Mouse (Mus musculus): ENCODE results near the gene Ecd. TPM values are rescaled to one million over a fixed set of nuclear protein-coding genes. Genes with fewer than 3 reads are reported as not detected.
A peak's percentile ranks its signal among the peaks of the same experiment; 100 is the strongest.

Ecd gene
- polyA plus RNA-seq, 2 experiments: 31.0 to 46.4 TPM

- Histone ChIP-seq H3K9me3 (ENCODE audit: control insufficient read depth, low read length) (no peaks in the 10 kb centered on the region), H3K4me2 (replicated peaks; ENCODE audit: low read depth, low read length, severe bottlenecking) (no peak overlapping the region), H3K4me1 (ENCODE audit: control insufficient read depth, insufficient read depth, low read length) (no peaks in the 10 kb centered on the region), H3K27ac (replicated peaks; ENCODE audit: low read depth, low read length) (no peak overlapping the region), H3K36me3 (ENCODE audit: control insufficient read depth, insufficient read depth, low read length) (peaks cover 58% of the 10 kb centered on the region), H3K27me3 (ENCODE audit: control insufficient read depth, insufficient read depth, low read length) (no peaks in the 10 kb centered on the region), H3K4me3 (replicated peaks; ENCODE audit: low read length) (no peak overlapping the region), H3K9ac (ENCODE audit: low read depth, low read length, severe bottlenecking) (no peak overlapping the region)
- no peak for ATAC-seq (ENCODE audit: low FRiP score, low read depth)
- WGBS: 83% methylated on average over 1 of the region's 1 CpGs
- TF ChIP-seq POLR2A (IDR thresholded peaks at IDR 0.05; ENCODE audit: borderline replicate concordance, extremely low read depth, insufficient read depth, insufficient read length): no peak
- DNase-seq (ENCODE audit: low spot score): no peak
These were observed 23.9 kb upstream of the Ecd start for GRCm38 (mm10) chr14:20371854-20372253.

GRCm38 (mm10) chr14:20370798-20371197, 22.9 kb upstream of the Ecd start:
- Histone ChIP-seq H3K27ac (replicated peaks; ENCODE audit: low read depth, low read length) (no peak overlapping the region), H3K36me3 (ENCODE audit: control insufficient read depth, insufficient read depth, low read length) (peaks cover 55% of the 10 kb centered on the region), H3K9me3 (ENCODE audit: control insufficient read depth, low read length) (no peaks in the 10 kb centered on the region), H3K4me2 (replicated peaks; ENCODE audit: low read depth, low read length, severe bottlenecking) (no peak overlapping the region), H3K4me3 (replicated peaks; ENCODE audit: low read length) (no peak overlapping the region), H3K4me1 (ENCODE audit: control insufficient read depth, insufficient read depth, low read length) (no peaks in the 10 kb centered on the region), H3K27me3 (ENCODE audit: control insufficient read depth, insufficient read depth, low read length) (no peaks in the 10 kb centered on the region), H3K9ac (ENCODE audit: low read depth, low read length, severe bottlenecking) (no peak overlapping the region)
- WGBS: 93% methylated on average over 7 of the region's 7 CpGs
- TF ChIP-seq POLR2A (IDR thresholded peaks at IDR 0.05; ENCODE audit: borderline replicate concordance, extremely low read depth, insufficient read depth, insufficient read length): no peak
- DNase-seq (ENCODE audit: low spot score): no peak
- ATAC-seq (ENCODE audit: low FRiP score, low read depth): no peak

- 88% methylated on average over 3 of the region's 3 CpGs for WGBS
- TF ChIP-seq POLR2A (IDR thresholded peaks at IDR 0.05; ENCODE audit: borderline replicate concordance, extremely low read depth, insufficient read depth, insufficient read length): no peak
- ATAC-seq (ENCODE audit: low FRiP score, low read depth): no peak
These were observed 20.4 kb upstream of the Ecd start for GRCm38 (mm10) chr14:20368271-20368670.

GRCm38 (mm10) chr14:20363230-20363629, 15.3 kb upstream of the Ecd start:
- 90% methylated on average over 4 of the region's 4 CpGs for WGBS
- Histone ChIP-seq H3K4me1 (ENCODE audit: control insufficient read depth, insufficient read depth, low read length) (no peaks in the 10 kb centered on the region), H3K9me3 (ENCODE audit: control insufficient read depth, low read length) (no peaks in the 10 kb centered on the region), H3K9ac (ENCODE audit: low read depth, low read length, severe bottlenecking) (no peak overlapping the region), H3K27me3 (ENCODE audit: control insufficient read depth, insufficient read depth, low read length) (no peaks in the 10 kb centered on the region), H3K27ac (replicated peaks; ENCODE audit: low read depth, low read length) (no peak overlapping the region), H3K4me2 (replicated peaks; ENCODE audit: low read depth, low read length, severe bottlenecking) (no peak overlapping the region), H3K4me3 (replicated peaks; ENCODE audit: low read length) (no peak overlapping the region), H3K36me3 (ENCODE audit: control insufficient read depth, insufficient read depth, low read length) (peaks cover 75% of the 10 kb centered on the region)
- TF ChIP-seq POLR2A (IDR thresholded peaks at IDR 0.05; ENCODE audit: borderline replicate concordance, extremely low read depth, insufficient read depth, insufficient read length): no peak
- DNase-seq (ENCODE audit: low spot score) (no peak), ATAC-seq (ENCODE audit: low FRiP score, low read depth) (no peak)

More at GRCm38 (mm10) chr14:20368271-20368670, 20.4 kb upstream of the Ecd start:
- Histone ChIP-seq H3K9me3 (ENCODE audit: control insufficient read depth, low read length) (no peaks in the 10 kb centered on the region), H3K4me2 (replicated peaks; ENCODE audit: low read depth, low read length, severe bottlenecking) (no peak overlapping the region), H3K4me3 (replicated peaks; ENCODE audit: low read length) (no peak overlapping the region), H3K27ac (replicated peaks; ENCODE audit: low read depth, low read length) (no peak overlapping the region), H3K36me3 (ENCODE audit: control insufficient read depth, insufficient read depth, low read length) (peaks cover 53% of the 10 kb centered on the region), H3K4me1 (ENCODE audit: control insufficient read depth, insufficient read depth, low read length) (no peaks in the 10 kb centered on the region), H3K9ac (ENCODE audit: low read depth, low read length, severe bottlenecking) (no peak overlapping the region), H3K27me3 (ENCODE audit: control insufficient read depth, insufficient read depth, low read length) (no peaks in the 10 kb centered on the region)
- DNase-seq (ENCODE audit: low spot score): no peak

GRCm38 (mm10) chr14:20347441-20347990, 405 bp downstream of the Ecd start:
- H3K9ac ChIP-seq (ENCODE audit: low read depth, low read length, severe bottlenecking): peak overlapping the region; percentile 92
- H3K9me3 ChIP-seq (ENCODE audit: control insufficient read depth, low read length): no peaks in the 10 kb centered on the region
- WGBS: 3% methylated on average over 15 of the region's 15 CpGs
- TF ChIP-seq POLR2A (IDR thresholded peaks at IDR 0.05; ENCODE audit: borderline replicate concordance, extremely low read depth, insufficient read depth, insufficient read length): no peak
- H3K4me2 ChIP-seq (replicated peaks; ENCODE audit: low read depth, low read length, severe bottlenecking): peak overlapping the region; percentile 74
- H3K4me3 ChIP-seq (replicated peaks; ENCODE audit: low read length): peak overlapping the region; percentile 76
- H3K4me1 ChIP-seq (ENCODE audit: control insufficient read depth, insufficient read depth, low read length): 0 out of 2 replicates have a peak, but pooled peaks cover 6% of the 10 kb centered on the region
- DNase-seq (ENCODE audit: low spot score) (peak; percentile 13), ATAC-seq (ENCODE audit: low FRiP score, low read depth) (peak; percentile 42)
- H3K27me3 ChIP-seq (ENCODE audit: control insufficient read depth, insufficient read depth, low read length): no peaks in the 10 kb centered on the region
- peak overlapping the region; percentile 85 for H3K27ac ChIP-seq (replicated peaks; ENCODE audit: low read depth, low read length)
- H3K36me3 ChIP-seq (ENCODE audit: control insufficient read depth, insufficient read depth, low read length): peaks cover 37% of the 10 kb centered on the region

Data from limb, embryonic 14.5 days (tissue).